Mouse (Mus musculus): Measurements from ENCODE around the gene Lrrc9.

Gene Lrrc9

GRCm38 (mm10) chr12:72476773-72477450 is 35.2 kb downstream of the Lrrc9 start:
- DNase-seq (ENCODE audit: low read depth), result no peak

DNA sequence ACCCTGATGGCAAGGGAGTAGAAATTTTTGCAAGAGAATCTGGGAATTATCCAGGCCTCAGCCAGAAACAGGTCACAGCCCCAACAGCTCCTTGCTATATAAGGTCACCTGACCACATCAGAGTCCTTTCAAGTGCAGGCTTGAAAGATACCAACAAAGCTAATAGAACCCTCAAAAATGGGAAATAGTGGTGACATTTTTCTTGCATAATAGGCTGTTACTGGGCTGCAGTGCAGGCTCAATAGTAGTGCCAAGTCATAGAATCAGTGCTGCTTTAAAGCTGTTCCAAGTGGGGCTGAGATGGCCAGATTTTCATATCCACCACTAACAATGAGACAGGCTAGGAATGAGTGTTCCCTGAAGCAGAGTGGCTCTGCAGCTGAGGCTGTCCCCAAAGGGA is 40.6 kb downstream of the Lrrc9 start:
- no peak for DNase-seq (ENCODE audit: low read depth)

DNA sequence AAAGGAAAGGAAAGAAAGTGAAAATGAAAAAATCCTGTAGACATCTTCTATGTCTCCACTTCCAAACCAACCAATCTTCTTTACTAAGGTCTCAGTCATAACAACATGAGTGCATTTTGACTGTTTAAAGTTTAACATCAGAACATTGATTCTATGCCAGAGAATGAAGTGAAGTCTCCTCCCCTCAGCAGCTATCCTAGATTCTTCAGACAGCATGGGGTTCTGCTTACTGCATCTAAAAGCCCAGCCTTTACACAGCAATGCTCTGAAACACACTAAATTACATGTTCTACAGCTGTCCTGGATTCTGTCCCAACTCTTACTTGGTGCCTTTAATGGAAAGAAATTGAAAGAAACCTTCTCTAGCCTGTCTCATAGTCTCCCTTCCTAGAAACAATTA is 43.2 kb downstream of the Lrrc9 start:
- no peak for DNase-seq (ENCODE audit: low read depth)

DNA sequence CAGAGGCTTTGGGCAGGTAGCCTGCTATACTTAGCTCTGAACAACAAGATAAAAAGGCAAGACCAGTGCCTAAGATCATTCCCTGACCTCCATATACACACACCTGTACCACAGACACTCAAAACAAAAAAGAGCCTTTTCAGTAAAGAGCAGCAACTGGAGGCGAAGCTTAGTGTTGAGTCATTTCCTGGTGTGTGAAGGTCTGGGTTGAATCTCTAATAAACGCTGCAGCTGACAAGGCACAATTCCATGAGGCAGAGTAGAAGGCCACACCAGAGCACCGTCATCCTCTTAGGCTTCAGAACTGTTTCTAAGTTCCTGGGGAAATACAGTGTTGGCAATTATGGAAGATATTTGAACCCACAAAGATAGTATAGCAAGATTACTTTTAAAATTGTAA is 45.8 kb downstream of the Lrrc9 start:
- no peak for DNase-seq (ENCODE audit: low read depth)

DNA sequence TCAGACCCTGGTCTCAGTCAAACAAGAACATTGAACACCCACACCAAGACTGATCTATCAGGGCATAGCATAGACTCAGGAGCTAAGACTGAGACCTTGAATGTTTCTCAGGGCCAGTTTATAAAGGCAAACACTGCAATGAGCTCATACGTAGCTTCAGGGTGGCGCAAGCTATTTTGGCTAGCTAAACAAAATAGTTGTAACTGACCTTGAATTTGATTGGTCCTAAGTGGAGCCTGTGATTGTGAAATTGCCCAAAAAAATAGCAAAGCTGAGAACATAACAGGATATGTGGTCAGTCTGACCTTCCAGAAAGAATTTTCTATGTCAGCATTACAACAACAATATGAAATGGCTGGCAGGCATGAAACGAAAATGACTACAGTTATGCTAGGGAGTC is 48.3 kb downstream of the Lrrc9 start:
- DNase-seq (ENCODE audit: low read depth), result no peak

GRCm38 (mm10) chr12:72491063-72491719 is 49.5 kb downstream of the Lrrc9 start:
- DNase-seq (ENCODE audit: low read depth), result no peak

DNA sequence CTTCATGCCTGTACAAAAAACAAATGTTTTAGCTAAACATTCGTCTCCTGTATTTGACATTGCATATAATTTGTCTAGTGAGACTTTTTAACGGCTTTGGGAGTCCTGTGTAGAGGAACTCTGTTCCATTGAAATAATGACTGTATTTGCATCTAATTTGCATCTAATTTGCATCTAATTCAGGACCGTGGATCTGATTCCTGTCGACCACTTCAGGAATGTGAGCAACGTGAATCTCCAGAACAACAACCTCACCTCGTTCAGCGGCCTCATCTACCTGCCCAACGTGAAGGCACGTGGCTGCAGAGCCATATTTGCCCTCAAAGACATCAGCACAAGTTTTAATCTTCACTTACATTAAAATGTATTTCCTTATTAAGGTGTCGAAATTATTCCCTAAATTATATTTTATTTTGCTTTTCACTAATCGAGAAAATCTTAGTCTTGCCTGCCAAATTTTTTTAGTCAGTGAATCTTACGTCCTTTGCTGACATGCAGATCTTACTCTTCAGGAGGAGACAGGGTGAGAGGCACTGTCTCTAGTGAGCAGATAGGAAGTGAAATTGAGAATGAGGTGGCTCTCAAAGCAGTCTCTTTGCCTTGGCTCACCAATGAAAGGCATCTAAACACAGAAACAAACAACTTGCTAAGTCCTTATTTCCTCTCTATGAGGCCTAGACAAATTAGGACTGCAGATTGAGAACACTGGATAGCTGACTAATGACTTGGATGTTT is 55.4 kb downstream of the Lrrc9 start:
- no peak for DNase-seq (ENCODE audit: low read depth)

GRCm38 (mm10) chr12:72509606-72510005 is 67.9 kb downstream of the Lrrc9 start:
- no peak for DNase-seq (ENCODE audit: low read depth)

- DNase-seq (ENCODE audit: low read depth), result peak; percentile 33
These were observed 73.8 kb downstream of the Lrrc9 start for GRCm38 (mm10) chr12:72515446-72515845.

- no peak for DNase-seq (ENCODE audit: low read depth)
These were observed 76.6 kb downstream of the Lrrc9 start for GRCm38 (mm10) chr12:72518114-72518728.

GRCm38 (mm10) chr12:72519352-72519751 is 77.7 kb downstream of the Lrrc9 start:
- no peak for DNase-seq (ENCODE audit: low read depth)

DNA sequence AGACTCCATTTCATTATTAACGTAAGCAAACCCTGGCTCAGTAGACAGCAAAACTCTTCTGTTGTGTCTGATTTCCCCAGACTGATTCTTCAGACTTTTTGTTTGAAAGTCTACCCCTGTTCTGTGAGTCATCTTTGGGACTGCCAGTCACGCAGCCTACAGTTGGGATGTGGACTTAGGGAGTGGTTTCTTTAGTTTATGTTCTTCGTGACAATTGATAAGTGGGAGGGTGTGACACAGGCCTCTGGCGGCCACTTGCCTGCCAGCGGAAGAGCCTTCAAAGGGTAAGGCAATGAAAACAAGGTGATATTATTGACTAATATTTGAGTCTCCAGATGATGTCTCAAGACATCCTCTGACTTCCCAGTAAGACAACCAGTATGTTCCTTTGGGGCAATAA is 78.2 kb downstream of the Lrrc9 start:
- DNase-seq (ENCODE audit: low read depth), result no peak

DNA sequence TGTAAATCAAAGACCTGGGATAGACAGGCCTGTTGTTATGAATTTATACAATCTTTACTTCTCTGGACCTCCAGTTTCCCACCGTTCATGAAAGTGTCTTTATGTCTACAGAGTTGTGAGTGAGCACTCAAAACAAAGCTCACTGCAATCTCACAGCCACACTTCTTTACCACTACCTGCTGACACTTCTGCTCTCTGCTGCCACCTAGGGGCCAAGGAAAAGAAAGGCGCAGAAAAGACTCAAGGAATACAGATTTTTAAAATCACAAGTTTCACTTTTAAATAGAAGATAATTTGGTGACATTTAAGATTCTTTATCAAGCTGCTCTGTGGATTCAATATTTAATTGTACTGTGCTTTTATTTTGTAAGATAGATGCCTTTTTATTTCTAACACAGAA is 79.0 kb downstream of the Lrrc9 start:
- DNase-seq (ENCODE audit: low read depth), result peak; percentile 86

GRCm38 (mm10) chr12:72525588-72525987 is 83.9 kb downstream of the Lrrc9 start:
- DNase-seq (ENCODE audit: low read depth), result no peak

DNA sequence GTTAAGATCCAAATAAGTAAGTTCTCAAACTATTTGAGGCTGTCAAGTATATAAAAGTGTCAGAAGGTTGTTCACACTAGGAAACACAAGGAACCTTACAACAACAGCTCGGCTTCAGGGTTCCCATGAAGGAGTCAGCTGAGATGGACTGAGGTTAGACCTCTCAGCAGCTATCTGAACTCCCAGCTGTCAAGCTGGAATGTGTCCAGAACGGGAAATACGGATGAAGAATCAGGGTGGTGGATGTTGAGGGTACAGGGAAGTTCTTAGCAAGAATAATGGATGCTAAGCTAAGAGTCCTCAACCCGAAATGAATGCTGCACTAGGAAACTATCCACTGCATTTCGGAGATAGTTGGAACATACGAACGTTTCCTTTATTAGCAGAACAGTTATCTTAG is 90.6 kb downstream of the Lrrc9 start:
- no peak for DNase-seq (ENCODE audit: low read depth)

- no peak for DNase-seq (ENCODE audit: low read depth)
These were observed 92.3 kb downstream of the Lrrc9 start for GRCm38 (mm10) chr12:72533986-72534385.

GRCm38 (mm10) chr12:72535599-72535998 is 93.9 kb downstream of the Lrrc9 start:
- no peak for DNase-seq (ENCODE audit: low read depth)

DNA sequence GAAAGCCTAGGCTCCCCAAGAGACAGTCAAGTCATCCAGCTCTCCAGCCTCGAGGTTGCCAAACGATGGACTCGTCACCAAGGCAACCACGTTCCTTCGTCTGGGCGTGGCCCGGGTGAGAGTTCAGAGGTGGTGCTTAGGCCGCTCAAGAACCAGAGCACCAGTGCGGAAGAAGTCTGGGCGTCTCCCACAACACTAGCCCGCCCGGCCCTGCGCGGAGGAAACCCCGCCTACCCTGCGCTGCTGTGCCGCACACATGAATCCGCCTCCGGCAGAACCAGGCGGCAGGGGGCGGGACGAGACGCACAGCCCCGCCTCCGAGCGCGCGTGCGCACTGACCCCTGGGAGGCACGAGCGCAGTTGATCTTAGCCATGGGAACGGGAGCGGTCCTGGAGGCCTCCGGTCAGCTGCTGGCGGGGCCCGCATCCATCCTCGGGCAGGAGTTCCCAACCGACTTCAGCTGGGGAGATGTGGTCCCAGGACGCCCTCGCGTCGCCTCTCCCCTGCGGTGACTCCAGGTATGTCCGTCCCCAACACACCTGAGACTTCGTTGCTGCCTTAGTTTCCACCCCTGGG is 94.4 kb downstream of the Lrrc9 start, which contains the start of gene Pcnx4:
Gene Pcnx4, plus strand, starts transcription at position 363 of the 577 bp plus-strand sequence.
- peak; percentile 96 for DNase-seq (ENCODE audit: low read depth)

- DNase-seq (ENCODE audit: low read depth), result no peak
These were observed 96.9 kb downstream of the Lrrc9 start for GRCm38 (mm10) chr12:72538571-72538970.

DNA sequence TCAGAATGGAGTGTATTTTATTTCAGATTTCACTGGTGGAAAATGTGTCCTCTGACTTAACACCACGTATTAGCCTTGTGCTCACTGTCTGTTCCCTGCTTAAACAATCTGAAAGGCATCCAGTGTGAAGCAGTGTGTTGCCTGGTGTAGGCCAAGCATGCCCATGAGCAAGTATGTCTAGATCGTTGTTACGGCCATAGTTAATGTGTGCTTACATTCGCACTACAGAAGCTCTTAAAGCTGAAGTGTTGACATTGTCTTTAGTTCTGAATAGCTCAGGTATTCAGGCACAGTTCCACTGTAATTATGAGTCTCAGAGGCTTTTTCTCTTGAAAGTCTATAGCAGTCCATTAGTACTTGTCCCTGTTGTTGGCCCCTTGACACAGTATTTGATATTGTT is 112.7 kb downstream of the Lrrc9 start:
- no peak for DNase-seq (ENCODE audit: low read depth)

GRCm38 (mm10) chr12:72564281-72564795 is 122.7 kb downstream of the Lrrc9 start:
- DNase-seq (ENCODE audit: low read depth), result no peak

All from induced T-regulatory cell, adult 2 months (primary cell).